Mouse (Mus musculus) C2C12 (cell line): ENCODE data around the gene Srbd1.

Experiments
- CTCF ChIP-seq: IDR thresholded peaks from one replicate; pipeline ENCODE4 v1.5.1; 2011; ENCODE audit not compliant: control insufficient read depth, insufficient read depth, insufficient read length
- MAX ChIP-seq: IDR thresholded peaks from one replicate; pipeline ENCODE4 v1.6.1; 2011; ENCODE audit warnings: mild to moderate bottlenecking, control low read depth
- MYOD1 ChIP-seq: IDR thresholded peaks from one replicate; pipeline ENCODE4 v1.6.1; 2011; ENCODE audit warnings: low read depth; ENCODE audit not compliant: control insufficient read depth, insufficient read length
- MYOG ChIP-seq: IDR thresholded peaks from one replicate; pipeline ENCODE4 v1.6.1; 2011; ENCODE audit not compliant: control insufficient read depth, insufficient read length; ENCODE audit errors: extremely low read depth
- USF1 ChIP-seq: IDR thresholded peaks from one replicate; pipeline ENCODE4 v1.6.1; 2011; ENCODE audit warnings: low read depth, mild to moderate bottlenecking, control low read depth, moderate library complexity

GRCm38 (mm10) chr17:85941141-85941738, 203.7 kb downstream of the Srbd1 start:
- TF ChIP-seq USF1 (no peak), CTCF (no peak), MYOG (no peak), MYOD1 (no peak), MAX (no peak)
